Mouse (Mus musculus): ENCODE data around the gene Ccin. TPM values are rescaled to one million over a fixed set of nuclear protein-coding genes. Genes with fewer than 3 reads are reported as not detected.

The Ccin gene
- polyA plus RNA-seq, 1 experiment from 2014 or later: not detected

GRCm38 (mm10) chr4:44029661-44030066, 46.4 kb downstream of the Ccin start:
- H3K9ac ChIP-seq (ENCODE audit: low read depth, low read length): no peak overlapping the region
- no peak for TF ChIP-seq CTCF (IDR thresholded peaks at IDR 0.05; ENCODE audit: low read depth)

GRCm38 (mm10) chr4:44031521-44031920, 48.2 kb downstream of the Ccin start:
- ATAC-seq (replicated peaks; ENCODE audit: low FRiP score, low read depth): no peak
- WGBS: 88% methylated on average over 5 of the region's 5 CpGs
- Histone ChIP-seq H3K9ac (ENCODE audit: low read depth, low read length) (no peak overlapping the region), H3K4me2 (ENCODE audit: low read length) (no peak overlapping the region), H3K9me3 (replicated peaks; ENCODE audit: low read length) (no peaks in the 10 kb centered on the region), H3K27me3 (ENCODE audit: insufficient read depth, low read length) (no peaks in the 10 kb centered on the region), H3K27ac (no peak overlapping the region), H3K4me3 (replicated peaks; ENCODE audit: low read depth, low read length) (no peak overlapping the region), H3K36me3 (ENCODE audit: insufficient read depth, low read length) (peaks cover 55% of the 10 kb centered on the region), H3K4me1 (replicated peaks; ENCODE audit: insufficient read depth, low read length) (no peaks in the 10 kb centered on the region)
- DNase-seq (ENCODE audit: low spot score): no peak
- no peak for TF ChIP-seq CTCF (IDR thresholded peaks at IDR 0.05; ENCODE audit: low read depth)

More at GRCm38 (mm10) chr4:44029661-44030066, 46.4 kb downstream of the Ccin start:
- ATAC-seq (replicated peaks; ENCODE audit: low FRiP score, low read depth) (no peak), DNase-seq (ENCODE audit: low spot score) (no peak)
- no peaks in the 10 kb centered on the region for H3K27me3 ChIP-seq (ENCODE audit: insufficient read depth, low read length)
- H3K4me1 ChIP-seq (replicated peaks; ENCODE audit: insufficient read depth, low read length): no peaks in the 10 kb centered on the region
- H3K36me3 ChIP-seq (ENCODE audit: insufficient read depth, low read length): peaks cover 71% of the 10 kb centered on the region
- H3K4me3 ChIP-seq (replicated peaks; ENCODE audit: low read depth, low read length): no peak overlapping the region
- 93% methylated on average over 15 of the region's 15 CpGs for WGBS
- no peak overlapping the region for H3K4me2 ChIP-seq (ENCODE audit: low read length)
- no peak overlapping the region for H3K27ac ChIP-seq
- no peaks in the 10 kb centered on the region for H3K9me3 ChIP-seq (replicated peaks; ENCODE audit: low read length)

Other genes starting within 250 kb of the Ccin start
- not detected in 2 replicates for gene Olfr159, start 212.5 kb upstream of the Ccin start, polyA plus RNA-seq (2015; fragmentation: Nextera tagmentation; extraction: Ambion mirVana)
- gene Olfr156, start 159.6 kb upstream of the Ccin start, polyA plus RNA-seq (2015; fragmentation: Nextera tagmentation; extraction: Ambion mirVana): not detected in 2 replicates
- 0.01 TPM in 1 of 2 replicates, not detected in the other for gene Olfr157, start 143.3 kb upstream of the Ccin start, polyA plus RNA-seq (2015; fragmentation: Nextera tagmentation; extraction: Ambion mirVana)
- gene Olfr155, start 131.9 kb upstream of the Ccin start, polyA plus RNA-seq (2015; fragmentation: Nextera tagmentation; extraction: Ambion mirVana): not detected in 2 replicates
- gene Reck, start 108.0 kb upstream of the Ccin start, polyA plus RNA-seq (2015; fragmentation: Nextera tagmentation; extraction: Ambion mirVana): 20.2 and 20.5 TPM in 2 replicates
- 54.9 and 59.1 TPM in 2 replicates for gene Glipr2, start 26.1 kb upstream of the Ccin start, polyA plus RNA-seq (2015; fragmentation: Nextera tagmentation; extraction: Ambion mirVana)
- gene Clta, start 21.0 kb downstream of the Ccin start, polyA plus RNA-seq (2015; fragmentation: Nextera tagmentation; extraction: Ambion mirVana): 293 and 300 TPM in 2 replicates
- 21.2 and 22.8 TPM in 2 replicates for gene Gne, start 100.7 kb downstream of the Ccin start, polyA plus RNA-seq (2015; fragmentation: Nextera tagmentation; extraction: Ambion mirVana)

Measured in kidney, postnatal 0 days (tissue).